Mouse (Mus musculus): Measurements from ENCODE around the gene Caskin1.

Caskin1 gene

DNA sequence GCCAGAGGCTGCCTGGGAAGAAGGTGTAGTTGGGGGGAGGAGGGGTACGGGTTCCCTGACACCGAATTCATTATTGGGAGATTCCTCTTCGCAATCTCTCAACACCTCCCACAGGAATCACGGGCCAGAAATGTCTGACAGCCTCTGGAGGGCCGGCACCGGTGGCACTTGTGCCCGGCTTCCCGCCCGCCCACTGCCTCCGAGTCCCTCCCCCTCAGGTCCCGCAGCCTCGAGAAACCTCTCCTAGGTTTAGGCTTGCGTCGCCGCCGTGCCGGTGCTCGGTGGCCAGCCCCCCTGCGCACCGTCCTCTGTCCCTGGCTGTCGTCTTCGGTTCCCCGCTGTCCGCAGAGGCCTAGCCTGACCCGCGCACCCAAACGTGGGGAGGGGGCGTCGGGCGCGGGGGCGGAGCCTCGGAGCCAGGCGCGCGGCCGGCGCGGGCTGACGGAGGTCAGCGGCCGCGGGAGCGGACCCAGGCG is at the start of gene Caskin1:
Gene Caskin1, plus strand, starts transcription at position 416 of the 476 bp plus-strand sequence.
- DNase-seq: peak; percentile 79

DNA sequence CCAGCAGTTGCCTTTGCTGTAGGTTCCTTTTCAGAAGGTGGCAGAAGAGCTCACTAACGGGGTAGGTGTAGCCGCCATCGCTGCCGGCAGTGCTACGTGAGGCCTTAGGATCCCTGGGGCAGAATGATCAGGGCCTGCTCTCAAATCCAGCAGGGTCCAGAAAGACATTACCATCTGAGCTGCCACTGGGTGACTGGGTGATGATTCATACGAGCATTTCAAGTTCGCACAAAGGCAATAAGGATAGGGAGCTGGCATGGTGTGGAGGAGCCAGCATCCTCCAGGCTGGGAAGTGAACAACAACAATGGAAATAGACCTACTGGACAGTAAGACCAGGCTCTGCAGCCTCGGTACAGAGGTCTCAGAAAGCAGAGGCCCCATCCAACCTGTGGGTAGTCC is 48.0 kb upstream of the Caskin1 start:
- no peak for DNase-seq

DNA sequence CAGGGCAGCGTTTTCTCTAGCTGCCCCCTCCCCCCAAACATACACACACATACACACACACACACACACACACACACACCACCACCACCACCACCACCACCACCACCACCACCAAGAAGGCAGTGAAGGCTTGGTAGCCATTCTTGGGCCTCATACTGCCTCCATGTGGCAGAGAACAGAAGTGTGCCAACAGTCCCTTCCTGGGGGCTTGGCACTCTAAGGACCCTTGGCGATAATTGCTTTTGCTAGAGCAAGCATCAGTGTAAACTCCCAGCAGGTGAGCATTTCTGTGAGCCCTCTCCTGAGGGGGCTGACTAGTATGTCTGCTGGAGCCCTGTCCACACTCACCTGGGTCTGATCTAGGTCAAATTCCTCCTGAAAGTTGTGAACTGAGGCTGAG is 47.3 kb upstream of the Caskin1 start:
- DNase-seq: no peak

DNA sequence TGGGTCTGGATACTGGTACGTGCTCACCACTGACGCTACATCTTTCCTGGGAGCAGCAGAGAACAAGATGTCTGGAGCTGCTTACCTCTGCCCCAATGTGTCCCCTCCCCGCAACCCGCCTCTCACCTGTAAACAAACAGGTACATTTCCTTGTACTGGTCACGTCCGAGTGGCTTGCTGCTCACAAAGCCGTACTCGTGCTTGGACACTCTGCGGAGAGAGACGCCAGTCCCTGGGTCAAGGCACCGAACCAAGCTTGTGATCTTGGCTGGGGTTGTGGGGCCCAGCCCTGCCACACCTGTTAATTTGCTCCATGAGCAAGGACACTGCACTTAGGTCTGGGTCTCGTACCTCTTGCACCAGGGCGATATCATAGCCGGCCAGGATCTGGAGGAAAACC is 46.3 kb upstream of the Caskin1 start:
- no peak for DNase-seq

DNA sequence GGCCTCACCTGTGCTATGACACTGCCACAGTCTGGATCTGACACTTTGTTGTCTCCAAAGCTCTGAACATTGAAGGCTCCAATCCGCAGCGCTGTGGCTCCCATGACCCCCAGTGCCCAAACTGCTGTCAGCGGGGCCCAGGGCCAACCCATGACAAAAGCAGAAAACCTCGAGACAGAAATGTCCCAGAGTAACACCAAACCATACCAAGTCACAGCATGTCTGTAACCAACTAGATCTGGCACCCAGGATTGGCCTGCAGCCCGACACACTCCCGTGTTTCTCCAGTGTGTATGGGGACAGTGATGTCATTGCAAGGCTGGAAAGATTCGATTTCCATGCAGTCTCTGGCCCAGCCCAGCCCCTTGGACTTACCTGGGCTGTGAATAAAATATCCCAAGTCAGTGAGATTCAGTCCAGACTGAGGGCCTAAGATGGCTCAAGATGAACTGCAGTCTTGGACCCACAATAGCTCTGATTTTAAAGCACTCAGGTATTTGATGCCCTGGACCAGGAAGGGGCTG is 45.7 kb upstream of the Caskin1 start, which contains the start of gene Dnase1l2:
Gene Dnase1l2, minus strand, starts transcription at position 474 of the 524 bp plus-strand sequence.
- no peak for DNase-seq

DNA sequence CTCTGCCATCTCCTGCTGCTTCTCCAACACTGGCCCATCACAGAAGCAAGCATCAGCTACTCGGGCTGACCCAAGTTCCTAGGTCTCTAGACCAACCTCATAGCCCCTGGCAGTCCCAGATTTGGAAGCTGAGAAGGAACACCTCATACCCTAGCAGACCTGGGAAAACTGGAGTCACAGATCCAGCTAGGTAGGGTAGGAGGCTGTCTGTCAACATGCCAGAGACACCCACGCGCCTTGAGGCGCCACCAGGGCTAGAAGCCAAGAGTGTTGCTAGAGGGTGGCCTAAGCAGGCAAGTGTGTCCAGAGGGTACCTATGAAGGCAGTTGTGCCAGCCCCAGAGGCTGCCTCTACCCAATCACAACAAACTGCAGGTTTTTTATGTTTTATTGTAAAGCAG is 45.0 kb upstream of the Caskin1 start:
- DNase-seq: peak; percentile 85

DNA sequence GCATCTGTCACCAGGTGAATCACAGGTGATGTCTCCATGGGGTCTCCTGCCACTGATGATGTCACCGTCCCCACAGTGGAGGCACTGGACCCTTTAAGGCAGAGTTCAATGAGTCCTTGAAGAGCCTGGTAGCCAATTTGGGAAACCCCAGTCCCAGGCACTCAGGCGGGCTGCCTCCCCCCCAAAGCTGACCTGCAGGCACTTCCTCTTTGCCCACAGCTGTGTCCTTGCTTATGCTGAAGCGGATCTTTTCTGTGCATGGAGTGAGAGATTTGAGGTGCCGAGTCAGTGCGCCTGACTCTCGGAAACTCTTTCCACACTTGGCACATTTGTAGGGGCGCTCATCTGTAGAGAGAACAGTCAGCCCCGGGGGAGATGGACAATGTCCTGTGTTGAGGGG is 41.8 kb upstream of the Caskin1 start:
- DNase-seq: no peak

DNA sequence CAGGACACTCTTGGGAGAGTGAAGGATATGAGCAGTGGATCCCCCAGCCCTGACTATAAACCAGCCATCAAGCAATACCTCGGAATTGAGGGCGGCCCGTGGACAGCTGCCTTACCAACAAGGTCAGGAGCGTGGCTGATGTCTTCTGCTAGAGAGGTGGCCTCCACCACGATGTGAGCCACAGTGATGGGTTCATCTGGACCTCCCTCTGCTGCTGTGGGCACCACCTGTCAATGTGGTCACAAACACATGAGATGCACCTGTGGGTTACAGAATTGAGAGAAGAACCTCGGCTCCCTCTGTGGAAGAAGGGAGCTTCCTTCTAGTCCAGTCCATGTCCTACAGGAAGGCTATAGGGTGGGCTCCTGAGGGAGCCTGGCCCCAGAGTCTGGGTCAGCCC is 38.9 kb upstream of the Caskin1 start:
- DNase-seq: no peak

DNA sequence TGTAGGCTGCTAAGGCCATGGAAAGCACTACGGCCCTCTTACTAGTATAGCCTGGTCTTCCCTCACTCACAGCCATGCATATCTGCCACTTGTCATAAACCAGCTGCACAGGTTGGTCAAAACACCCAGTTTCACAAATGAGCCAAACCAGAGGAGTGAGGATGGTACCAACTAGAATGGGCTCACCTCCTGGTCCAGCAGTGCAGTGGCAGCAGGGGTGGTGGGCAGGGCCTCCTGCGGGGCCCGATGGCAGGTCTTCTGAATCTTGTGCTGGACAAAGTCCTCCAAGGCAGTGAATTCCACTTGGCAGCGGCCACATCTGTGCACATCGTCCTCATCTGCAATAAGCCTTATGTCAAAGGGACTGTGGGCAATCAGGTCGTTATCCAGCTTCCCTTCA is 37.2 kb upstream of the Caskin1 start:
- DNase-seq: no peak

DNA sequence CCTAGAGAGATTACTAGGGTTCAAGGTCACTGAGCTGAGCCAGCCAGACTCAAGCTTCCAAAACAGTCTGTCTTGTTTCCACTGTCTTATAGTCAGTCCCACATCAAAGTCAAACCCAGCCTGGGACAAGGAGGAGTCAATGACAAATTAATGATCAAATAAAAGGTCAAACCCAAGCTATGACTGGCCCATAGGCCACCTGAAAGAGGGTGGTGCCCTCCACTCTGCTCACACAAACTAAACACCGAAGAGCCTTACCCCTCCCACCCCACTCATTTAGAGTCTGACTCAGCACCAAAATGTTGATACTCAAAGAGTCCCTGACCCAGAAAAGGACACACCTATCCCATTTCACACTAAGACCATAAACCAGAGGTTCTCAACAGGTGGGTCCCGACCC is 35.0 kb upstream of the Caskin1 start:
- DNase-seq: no peak

DNA sequence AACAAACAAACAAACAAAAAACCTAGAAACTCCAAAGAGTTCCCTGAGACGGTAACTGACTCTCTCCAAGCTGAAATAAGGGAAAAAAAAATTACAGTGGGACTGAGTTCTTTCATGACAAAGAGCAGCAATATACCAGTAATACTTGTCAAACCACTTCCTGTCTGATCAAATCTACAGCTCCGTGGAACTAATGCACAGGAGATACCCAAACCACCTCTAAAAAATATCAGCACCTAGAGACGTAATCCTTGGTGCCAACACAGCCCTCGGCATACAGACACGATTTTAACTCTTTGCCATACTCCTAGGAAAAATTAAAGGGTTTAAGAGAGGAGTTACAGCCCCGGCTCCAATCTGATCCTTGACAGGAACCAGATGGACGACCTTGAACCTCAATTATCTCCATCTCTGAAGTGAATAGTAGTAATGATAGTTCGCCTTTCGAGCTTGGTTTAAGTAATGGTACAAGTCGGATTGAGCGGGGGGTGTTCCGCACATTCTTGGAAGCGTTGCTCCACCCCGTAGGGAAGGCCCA is 34.1 kb upstream of the Caskin1 start:
- DNase-seq: no peak

DNA sequence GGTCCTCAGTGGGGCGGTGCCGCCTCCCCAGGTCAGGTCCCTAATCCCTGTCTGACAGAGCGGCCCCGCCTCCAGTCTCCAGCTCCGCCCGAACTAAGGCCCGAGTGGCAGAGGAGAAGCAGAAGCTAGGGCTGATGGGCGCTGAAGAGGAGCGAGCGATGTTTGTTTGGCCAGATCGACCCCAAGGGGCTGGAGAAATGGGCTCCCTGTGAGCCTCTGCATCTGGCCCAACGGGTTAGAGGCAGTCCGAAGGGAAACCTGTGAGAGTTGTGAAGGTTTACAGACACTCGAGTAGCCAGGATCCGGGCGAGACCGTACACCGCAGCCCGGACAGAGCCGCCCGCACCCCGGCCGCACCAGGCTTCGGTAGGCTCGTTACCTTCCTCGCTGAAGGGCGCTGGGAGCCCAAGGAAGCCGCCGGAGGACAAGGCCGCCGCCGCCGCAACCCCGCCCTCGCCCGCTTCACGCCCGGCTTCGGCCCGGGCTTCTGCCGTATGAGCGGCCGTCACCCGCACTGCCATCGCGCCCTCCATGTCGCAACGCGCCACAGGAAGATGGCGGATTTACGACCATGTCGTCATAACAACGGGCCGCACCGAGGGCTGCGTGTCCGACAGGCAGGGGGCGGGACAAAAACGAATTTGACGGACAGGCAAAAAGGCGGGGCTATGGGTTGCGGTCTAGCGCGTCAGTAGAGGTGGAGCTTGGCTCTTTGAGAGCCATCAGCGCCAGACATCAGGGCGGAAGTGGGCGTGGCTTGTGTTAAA is 33.5 kb upstream of the Caskin1 start:
- DNase-seq: peak; percentile 99

DNA sequence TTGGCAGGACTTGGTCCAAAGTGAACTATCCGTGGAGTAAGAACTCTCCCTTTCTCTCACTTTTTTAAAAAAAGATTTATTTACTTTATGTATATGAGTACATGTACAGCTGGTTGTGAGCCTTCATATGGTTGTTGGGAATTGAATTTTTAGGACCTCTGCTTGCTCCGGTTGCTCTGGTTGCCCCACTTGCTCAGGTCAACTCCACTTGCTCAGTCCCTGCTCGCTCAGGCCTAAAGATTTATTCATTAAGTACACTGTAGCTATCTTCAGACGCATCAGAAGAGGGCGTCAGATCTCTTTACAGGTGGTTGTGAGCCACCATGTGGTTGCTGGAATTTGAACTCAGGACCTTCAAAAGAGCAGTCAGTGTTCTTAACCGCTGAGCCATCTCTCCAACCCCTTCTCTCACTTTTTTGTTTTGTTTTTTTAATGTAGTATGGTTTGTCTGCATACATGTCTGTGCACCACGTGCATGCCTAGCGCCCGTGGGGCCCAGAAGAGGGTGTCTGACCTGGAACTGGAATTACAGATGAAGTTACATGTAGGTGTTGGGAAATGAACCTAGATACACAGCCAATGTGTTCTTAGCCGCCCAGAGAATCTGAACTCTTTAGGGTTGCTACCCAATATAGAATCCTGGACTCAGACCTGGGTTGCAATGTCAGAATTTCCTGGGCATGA is 32.7 kb upstream of the Caskin1 start:
- DNase-seq: peak; percentile 62

DNA sequence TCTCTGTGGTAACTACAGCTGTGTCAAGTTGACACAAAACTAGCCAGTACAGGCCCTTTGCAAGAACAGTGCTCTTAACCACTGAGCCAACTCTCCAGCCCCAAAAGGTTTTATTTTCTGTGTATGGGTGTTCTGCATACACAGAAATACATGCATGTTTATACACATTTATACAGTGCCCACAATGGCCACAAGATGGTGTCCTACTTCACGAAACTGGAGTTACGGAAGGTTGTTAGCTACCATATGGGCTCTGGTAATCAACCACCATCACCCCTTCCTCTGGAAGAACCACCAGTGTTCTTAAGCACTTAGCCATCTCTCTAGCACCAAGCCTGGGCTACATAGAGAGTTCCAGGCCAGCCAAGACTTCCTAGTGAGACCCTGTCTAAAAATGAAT is 26.8 kb upstream of the Caskin1 start:
- DNase-seq: no peak

DNA sequence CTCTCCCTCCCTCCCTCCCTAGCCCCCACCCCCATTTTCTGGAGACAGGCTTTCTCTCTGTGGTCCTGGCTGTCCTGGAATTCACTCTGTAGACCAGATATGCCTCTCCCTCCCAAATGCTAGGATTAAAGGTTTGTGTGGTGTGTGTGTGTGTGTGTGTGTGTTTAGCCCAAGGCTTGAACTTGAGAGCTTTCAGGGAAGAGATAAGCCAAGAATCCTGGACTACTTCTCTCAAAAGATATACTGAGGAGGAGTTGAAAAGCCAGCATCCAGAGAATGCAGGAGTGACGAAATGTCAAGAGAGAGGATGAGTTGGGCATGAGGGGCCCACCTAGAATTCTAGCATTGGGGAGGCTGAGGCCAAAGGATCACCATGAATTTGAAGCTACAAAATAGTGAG is 25.5 kb upstream of the Caskin1 start:
- no peak for DNase-seq

DNA sequence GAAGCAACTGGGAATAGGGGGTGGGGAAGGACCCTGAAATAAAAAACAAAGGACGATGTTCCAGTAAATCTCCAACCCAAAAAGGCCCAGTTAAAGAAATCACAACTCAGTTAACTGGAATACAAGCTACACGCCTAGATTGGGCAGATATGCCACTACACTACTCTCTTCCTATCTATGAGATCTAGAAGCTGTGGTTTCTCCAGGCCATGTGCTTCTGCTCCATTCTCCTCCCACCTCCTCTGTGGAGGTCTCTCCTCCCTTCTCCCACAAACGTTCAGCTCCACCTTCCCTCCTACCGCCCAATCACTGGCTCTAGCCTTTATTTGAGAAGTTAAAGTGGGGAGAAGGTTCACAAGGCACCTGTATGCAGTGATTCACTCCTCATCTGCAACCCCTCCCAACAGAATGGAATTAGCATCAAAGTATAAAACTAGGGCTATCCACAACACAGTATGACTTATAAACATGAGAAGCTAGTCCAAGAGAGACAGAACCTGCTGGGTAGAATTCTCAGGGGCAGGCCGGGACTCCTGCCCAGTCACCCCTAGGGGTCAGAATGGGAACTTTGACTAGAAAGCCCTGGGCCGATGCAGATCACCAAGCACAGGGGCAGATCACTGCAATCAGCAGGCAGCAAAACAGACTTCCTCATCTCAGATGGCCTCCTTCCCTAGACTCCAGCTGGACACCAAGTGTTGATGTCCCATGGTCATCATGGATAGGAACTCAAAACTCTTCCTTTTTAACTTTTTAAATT is 24.8 kb upstream of the Caskin1 start:
- no peak for DNase-seq

DNA sequence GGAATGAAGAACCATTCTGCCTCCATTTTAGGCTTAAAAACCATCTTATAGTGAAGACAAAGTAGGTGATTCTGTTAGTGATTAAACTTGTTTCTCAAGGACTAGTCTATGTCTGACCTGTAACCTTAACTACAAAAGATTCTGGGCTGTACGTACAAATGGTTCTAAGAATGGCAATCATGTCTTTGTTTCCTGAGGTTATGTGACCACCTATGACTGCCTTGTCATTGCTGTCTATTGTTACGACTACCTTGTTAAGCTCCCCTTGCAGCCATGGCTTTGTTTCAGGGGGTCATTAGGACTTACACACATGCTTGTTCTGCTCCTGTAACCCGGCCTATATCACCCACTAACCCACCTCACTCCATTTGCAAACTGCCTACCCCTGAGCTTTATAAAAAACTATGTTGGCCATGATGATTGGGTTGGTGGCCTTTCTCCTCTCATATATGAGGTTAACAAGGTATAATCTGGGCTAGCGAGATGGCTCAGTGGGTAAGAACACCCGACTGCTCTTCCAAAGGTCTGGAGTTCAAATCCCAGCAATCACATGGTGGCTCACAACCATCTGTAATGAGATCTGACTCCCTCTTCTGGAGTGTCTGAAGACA is 19.7 kb upstream of the Caskin1 start:
- DNase-seq: peak; percentile 63

DNA sequence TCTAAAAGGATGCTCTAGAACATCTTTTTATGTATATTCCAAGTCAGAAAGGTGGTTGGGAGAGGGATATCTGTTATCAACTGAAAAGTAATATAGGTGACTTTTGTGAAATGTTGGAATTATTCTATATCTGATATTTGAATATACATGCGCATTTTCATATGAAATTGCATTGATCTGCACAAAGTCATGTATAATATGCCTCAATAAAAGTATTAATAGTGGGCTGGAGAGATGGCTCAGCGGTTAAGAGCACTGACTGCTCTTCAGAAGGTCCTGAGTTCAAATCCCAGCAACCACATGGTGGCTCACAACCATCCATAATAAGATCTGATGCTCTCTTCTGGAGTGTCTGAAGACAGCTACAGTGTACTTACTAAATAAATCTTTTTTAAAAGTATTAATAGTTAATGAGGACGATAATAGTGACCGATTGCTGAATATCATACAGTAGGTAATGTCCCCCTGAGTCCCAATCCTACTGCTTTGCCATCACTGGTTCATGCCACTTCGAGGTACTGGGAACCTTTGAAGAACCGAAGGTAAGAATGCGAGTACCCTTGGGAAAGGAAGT is 19.0 kb upstream of the Caskin1 start:
- no peak for DNase-seq

DNA sequence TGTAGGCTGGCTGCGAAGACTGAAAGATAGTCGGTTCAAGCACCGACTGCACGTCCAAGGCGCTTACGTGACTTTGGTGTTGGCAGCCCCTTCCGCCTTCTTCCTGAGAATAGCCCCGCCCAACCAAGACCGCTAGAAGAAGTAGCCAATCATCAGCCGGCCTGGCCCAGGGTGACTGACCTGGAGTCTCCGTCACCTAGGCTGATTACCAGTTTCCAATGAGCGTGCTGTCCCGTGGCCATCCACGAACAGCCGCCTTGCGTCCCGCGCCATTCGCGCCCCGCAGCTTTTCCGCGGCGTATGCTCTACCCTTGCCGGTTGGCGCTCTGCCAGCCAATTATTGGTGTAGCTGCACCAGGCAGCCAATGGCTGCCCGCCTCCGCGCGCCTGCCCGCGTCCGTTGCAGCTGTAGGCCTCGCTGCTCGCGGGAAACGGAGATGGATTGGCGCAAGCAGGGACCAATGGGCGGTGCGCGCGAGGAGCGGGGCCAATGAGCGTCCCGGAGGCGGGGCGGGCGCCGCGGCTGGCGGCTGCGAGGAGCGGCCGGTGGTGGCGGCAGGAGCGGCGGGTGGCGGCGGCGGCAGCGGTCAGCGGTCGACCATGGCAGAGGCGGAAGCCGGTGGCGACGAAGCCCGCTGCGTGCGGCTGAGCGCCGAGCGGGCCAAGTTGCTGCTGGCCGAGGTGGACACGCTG is 18.3 kb upstream of the Caskin1 start, which contains the start of the genes E4f1 and Pgp:
Gene E4f1, minus strand, starts transcription at position 404 of the 693 bp plus-strand sequence.
Gene Pgp, plus strand, starts transcription at position 483 of the 693 bp plus-strand sequence.
- peak; percentile 99 for DNase-seq

DNA sequence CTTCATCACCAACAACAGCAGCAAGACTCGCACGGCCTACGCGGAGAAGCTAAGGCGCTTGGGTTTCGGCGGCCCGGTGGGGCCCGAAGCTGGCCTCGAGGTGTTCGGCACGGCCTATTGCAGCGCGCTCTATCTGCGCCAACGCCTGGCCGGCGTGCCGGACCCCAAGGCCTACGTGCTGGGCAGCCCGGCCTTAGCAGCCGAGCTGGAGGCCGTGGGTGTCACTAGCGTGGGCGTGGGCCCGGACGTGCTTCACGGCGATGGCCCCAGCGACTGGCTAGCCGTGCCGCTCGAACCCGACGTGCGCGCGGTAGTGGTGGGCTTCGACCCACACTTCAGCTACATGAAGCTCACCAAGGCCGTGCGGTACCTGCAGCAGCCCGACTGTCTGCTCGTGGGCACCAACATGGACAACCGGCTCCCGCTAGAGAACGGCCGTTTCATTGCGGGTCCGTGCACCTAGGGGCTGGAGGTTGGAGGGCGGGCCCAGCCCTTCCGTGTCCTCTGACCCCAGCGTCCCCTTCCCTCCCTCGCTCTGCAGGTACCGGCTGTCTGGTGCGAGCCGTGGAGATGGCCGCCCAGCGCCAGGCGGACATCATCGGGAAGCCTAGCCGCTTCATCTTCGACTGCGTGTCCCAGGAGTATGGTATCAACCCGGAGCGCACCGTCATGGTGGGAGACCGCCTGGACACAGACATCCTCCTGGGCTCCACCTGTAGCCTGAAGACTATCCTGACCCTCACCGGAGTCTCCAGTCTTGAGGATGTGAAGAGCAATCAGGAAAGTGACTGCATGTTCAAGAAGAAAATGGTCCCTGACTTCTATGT is 17.5 kb upstream of the Caskin1 start:
- peak; percentile 54 for DNase-seq
